Mouse (Mus musculus): ENCODE results near the gene Pakap. TPM values are rescaled to one million over a fixed set of nuclear protein-coding genes. Genes with fewer than 3 reads are reported as not detected.
A peak's percentile ranks its signal among the peaks of the same experiment; 100 is the strongest.

Pakap gene
- polyA plus RNA-seq, 1 experiment from 2014 or later: 21.1 TPM

DNA sequence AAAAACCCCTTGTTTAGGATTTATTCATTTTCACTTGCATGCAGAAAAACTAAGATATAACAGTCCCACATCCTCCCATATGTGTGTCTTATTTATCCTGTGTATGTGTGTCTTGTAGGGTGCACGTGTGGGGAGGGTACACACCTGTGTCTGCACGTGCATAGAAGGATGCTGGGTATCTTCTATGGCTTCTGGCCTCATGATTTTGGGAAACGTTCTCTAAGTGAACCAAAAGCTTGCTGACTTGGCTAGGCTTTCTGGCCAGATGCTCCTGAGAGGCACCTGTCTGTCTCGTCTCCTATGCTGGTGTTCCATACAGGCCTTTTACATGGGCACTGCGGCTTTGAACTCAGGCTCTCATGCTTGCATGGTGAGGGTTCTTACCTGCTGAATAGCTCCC, 254.7 kb downstream of the Pakap start:
- Histone ChIP-seq H3K9ac (ENCODE audit: low read length) (no peak overlapping the region), H3K27me3 (ENCODE audit: control insufficient read depth, insufficient read depth, low read length) (no peaks in the 10 kb centered on the region; the same call in 1 of the 2 replicates), H3K27ac (ENCODE audit: low read depth, low read length) (no peak overlapping the region), H3K9me3 (ENCODE audit: control insufficient read depth, low read length) (no peaks in the 10 kb centered on the region), H3K36me3 (ENCODE audit: control insufficient read depth, insufficient read depth, low read length) (no peaks in the 10 kb centered on the region), H3K4me3 (ENCODE audit: low read depth, low read length) (no peak overlapping the region), H3K4me2 (ENCODE audit: low read depth, low read length, severe bottlenecking) (no peak overlapping the region), H3K4me1 (replicated peaks; ENCODE audit: control insufficient read depth, insufficient read depth, low read length) (peaks cover 10% of the 10 kb centered on the region; the same call in 1 of the 2 replicates)
- no peak for ATAC-seq (replicated peaks; ENCODE audit: low FRiP score)
- no peak for DNase-seq (ENCODE audit: low spot score)
- WGBS: 87% methylated on average over 5 of the region's 5 CpGs

DNA sequence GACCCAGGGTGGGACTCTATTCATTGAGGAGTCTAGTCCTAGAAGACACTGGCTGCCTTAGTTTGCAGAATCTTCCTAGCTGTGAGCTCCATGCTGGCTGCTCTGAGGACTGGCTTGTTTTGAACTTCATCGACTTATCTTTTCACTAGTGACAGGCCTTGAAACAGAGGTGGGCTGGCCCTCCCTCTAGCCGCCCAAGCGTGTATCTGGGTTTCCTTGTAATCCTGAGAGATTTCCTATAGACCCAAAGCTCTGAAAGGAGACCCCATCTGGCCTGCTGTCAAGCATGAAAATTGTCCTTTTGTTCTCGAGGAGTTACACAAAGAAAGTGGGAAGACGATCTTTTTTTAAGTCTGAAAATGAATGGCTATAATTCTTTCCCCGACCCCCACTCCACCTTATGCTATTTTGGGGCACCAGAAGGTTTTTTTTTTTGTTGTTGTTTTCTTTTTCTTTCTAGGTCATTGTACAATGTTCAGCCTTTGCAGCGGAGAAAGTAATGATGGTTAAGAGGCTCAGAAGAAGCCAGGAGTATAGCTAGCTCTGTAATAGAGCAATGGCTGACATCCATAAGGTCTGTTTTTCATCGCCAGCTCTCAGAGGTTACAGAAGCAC, 256.8 kb downstream of the Pakap start:
- no peaks in the 10 kb centered on the region for H3K9me3 ChIP-seq (ENCODE audit: control insufficient read depth, low read length)
- peaks cover 10% of the 10 kb centered on the region; the same call in 1 of the 2 replicates for H3K4me1 ChIP-seq (replicated peaks; ENCODE audit: control insufficient read depth, insufficient read depth, low read length)
- H3K27me3 ChIP-seq (ENCODE audit: control insufficient read depth, insufficient read depth, low read length): no peaks in the 10 kb centered on the region; the same call in 1 of the 2 replicates
- 14% methylated on average over 8 of the region's 8 CpGs for WGBS
- H3K4me2 ChIP-seq (ENCODE audit: low read depth, low read length, severe bottlenecking): no peak overlapping the region
- DNase-seq (ENCODE audit: low spot score) (peak; percentile 76), ATAC-seq (replicated peaks; ENCODE audit: low FRiP score) (peak; percentile 81)
- no peak overlapping the region for H3K4me3 ChIP-seq (ENCODE audit: low read depth, low read length)
- no peaks in the 10 kb centered on the region for H3K36me3 ChIP-seq (ENCODE audit: control insufficient read depth, insufficient read depth, low read length)
- peak overlapping the region; percentile 67 for H3K27ac ChIP-seq (ENCODE audit: low read depth, low read length)
- no peak overlapping the region for H3K9ac ChIP-seq (ENCODE audit: low read length)

DNA sequence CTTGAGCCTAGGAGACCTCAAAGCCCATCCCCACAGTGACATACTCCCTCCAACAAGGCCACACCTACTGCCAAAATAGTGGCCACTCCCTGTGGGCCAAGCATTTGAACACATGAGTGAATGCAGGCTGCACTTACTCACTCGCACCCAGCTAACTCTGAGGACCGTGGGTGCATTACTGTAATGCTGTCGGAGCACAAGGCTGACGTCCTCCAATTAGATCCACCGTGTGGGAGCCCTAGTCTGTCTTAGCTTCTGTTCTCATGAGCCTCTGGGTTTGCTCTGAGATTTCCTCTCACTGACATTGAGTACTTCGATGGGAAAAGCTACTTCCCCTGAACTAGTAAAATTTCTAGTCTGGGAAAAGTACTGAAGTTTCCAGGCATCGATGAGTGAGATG, 258.3 kb downstream of the Pakap start:
- H3K4me3 ChIP-seq (ENCODE audit: low read depth, low read length): no peak overlapping the region
- H3K9me3 ChIP-seq (ENCODE audit: control insufficient read depth, low read length): no peaks in the 10 kb centered on the region
- no peak overlapping the region for H3K4me2 ChIP-seq (ENCODE audit: low read depth, low read length, severe bottlenecking)
- H3K36me3 ChIP-seq (ENCODE audit: control insufficient read depth, insufficient read depth, low read length): no peaks in the 10 kb centered on the region
- no peaks in the 10 kb centered on the region; the same call in 1 of the 2 replicates for H3K27me3 ChIP-seq (ENCODE audit: control insufficient read depth, insufficient read depth, low read length)
- H3K4me1 ChIP-seq (replicated peaks; ENCODE audit: control insufficient read depth, insufficient read depth, low read length): peaks cover 10% of the 10 kb centered on the region; the same call in 1 of the 2 replicates
- WGBS: 90% methylated on average over 7 of the region's 7 CpGs
- ATAC-seq (replicated peaks; ENCODE audit: low FRiP score): no peak
- no peak overlapping the region for H3K9ac ChIP-seq (ENCODE audit: low read length)
- no peak overlapping the region for H3K27ac ChIP-seq (ENCODE audit: low read depth, low read length)
- no peak for DNase-seq (ENCODE audit: low spot score)

DNA sequence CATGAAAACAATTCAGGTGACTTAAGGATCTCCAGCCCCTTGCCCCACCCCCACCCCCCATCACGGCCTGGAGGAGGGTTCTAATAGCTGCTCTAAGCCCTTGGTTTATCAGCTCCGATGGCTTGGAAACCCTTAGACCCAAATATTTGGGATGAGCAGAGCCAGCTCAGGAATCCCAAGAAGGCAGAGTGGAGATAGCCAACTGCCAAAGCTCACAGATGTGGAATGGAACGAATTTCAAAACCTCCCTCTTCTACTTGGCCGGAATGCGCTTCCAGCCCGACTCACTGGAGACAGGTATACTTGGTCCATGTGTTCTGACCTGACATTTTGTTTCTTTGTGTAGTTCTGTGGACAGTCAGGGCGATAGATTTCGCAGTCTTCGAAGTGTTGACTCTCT, 261.2 kb downstream of the Pakap start:
- no peak overlapping the region for H3K27ac ChIP-seq (ENCODE audit: low read depth, low read length)
- no peak for ATAC-seq (replicated peaks; ENCODE audit: low FRiP score)

DNA sequence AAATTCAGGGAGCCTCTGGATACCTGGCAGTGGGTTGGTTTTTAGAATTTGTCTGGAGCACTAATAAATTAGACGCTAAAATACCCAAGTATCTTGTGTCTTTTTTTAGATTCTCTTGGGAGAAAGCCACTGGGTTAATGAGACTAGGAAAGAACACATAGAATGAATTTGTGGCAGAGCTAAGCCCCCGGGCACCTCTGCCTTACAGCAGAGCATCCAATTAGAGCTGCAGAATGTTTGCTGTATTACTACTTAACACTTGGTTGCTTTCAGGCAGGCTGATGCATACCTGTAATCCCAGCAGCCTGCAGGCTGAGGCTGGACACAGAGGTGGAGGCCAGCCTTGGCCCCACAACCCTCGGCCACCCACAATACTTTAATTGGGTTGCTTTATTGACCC, 261.8 kb downstream of the Pakap start:
- no peaks in the 10 kb centered on the region for H3K9me3 ChIP-seq (ENCODE audit: control insufficient read depth, low read length)
- no peak overlapping the region for H3K27ac ChIP-seq (ENCODE audit: low read depth, low read length)
- H3K4me3 ChIP-seq (ENCODE audit: low read depth, low read length): no peak overlapping the region
- H3K4me2 ChIP-seq (ENCODE audit: low read depth, low read length, severe bottlenecking): no peak overlapping the region
- H3K36me3 ChIP-seq (ENCODE audit: control insufficient read depth, insufficient read depth, low read length): no peaks in the 10 kb centered on the region
- H3K4me1 ChIP-seq (replicated peaks; ENCODE audit: control insufficient read depth, insufficient read depth, low read length): peaks cover 2% of the 10 kb centered on the region
- ATAC-seq (replicated peaks; ENCODE audit: low FRiP score) (peak; percentile 68), DNase-seq (ENCODE audit: low spot score) (no peak)
- no peak overlapping the region for H3K9ac ChIP-seq (ENCODE audit: low read length)
- H3K27me3 ChIP-seq (ENCODE audit: control insufficient read depth, insufficient read depth, low read length): no peaks in the 10 kb centered on the region; the same call in 1 of the 2 replicates
- 56% methylated on average over 3 of the region's 3 CpGs for WGBS

More for the DNA sequence above, 261.2 kb downstream of the Pakap start:
- peaks cover 7% of the 10 kb centered on the region for H3K4me1 ChIP-seq (replicated peaks; ENCODE audit: control insufficient read depth, insufficient read depth, low read length)
- H3K9me3 ChIP-seq (ENCODE audit: control insufficient read depth, low read length): no peaks in the 10 kb centered on the region
- no peaks in the 10 kb centered on the region for H3K36me3 ChIP-seq (ENCODE audit: control insufficient read depth, insufficient read depth, low read length)
- no peak overlapping the region for H3K4me3 ChIP-seq (ENCODE audit: low read depth, low read length)
- no peak for DNase-seq (ENCODE audit: low spot score)
- WGBS: 73% methylated on average over 9 of the region's 9 CpGs
- H3K9ac ChIP-seq (ENCODE audit: low read length): no peak overlapping the region
- H3K4me2 ChIP-seq (ENCODE audit: low read depth, low read length, severe bottlenecking): no peak overlapping the region
- H3K27me3 ChIP-seq (ENCODE audit: control insufficient read depth, insufficient read depth, low read length): no peaks in the 10 kb centered on the region; the same call in 1 of the 2 replicates

DNA sequence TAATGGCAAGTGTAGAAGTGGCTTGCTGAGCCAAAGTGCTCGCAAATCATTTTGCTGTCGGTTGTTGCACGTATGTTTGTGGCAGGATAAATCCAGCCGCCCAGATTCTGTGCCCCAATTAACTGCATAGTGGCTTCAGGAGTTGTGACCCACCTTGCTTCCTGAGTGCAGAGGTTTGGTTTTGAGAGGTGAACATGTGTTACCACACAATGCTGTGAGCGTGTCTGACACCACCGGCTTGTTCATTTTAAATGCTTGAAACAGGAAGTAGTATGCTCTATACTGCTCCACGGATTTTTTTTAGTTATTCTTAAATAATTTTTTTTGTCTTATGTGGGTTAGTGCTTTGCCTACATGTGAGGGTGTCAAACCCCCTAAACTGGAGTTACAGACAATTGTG, 264.3 kb downstream of the Pakap start:
- H3K27me3 ChIP-seq (ENCODE audit: control insufficient read depth, insufficient read depth, low read length): no peaks in the 10 kb centered on the region
- no peaks in the 10 kb centered on the region for H3K36me3 ChIP-seq (ENCODE audit: control insufficient read depth, insufficient read depth, low read length)
- no peak overlapping the region for H3K27ac ChIP-seq (ENCODE audit: low read depth, low read length)
- WGBS: 62% methylated on average over 7 of the region's 7 CpGs
- H3K9me3 ChIP-seq (ENCODE audit: control insufficient read depth, low read length): no peaks in the 10 kb centered on the region
- ATAC-seq (replicated peaks; ENCODE audit: low FRiP score) (no peak), DNase-seq (ENCODE audit: low spot score) (no peak)
- H3K9ac ChIP-seq (ENCODE audit: low read length): no peak overlapping the region
- no peaks in the 10 kb centered on the region; the same call in none of the 2 replicates for H3K4me1 ChIP-seq (replicated peaks; ENCODE audit: control insufficient read depth, insufficient read depth, low read length)
- H3K4me2 ChIP-seq (ENCODE audit: low read depth, low read length, severe bottlenecking): no peak overlapping the region
- no peak overlapping the region for H3K4me3 ChIP-seq (ENCODE audit: low read depth, low read length)

DNA sequence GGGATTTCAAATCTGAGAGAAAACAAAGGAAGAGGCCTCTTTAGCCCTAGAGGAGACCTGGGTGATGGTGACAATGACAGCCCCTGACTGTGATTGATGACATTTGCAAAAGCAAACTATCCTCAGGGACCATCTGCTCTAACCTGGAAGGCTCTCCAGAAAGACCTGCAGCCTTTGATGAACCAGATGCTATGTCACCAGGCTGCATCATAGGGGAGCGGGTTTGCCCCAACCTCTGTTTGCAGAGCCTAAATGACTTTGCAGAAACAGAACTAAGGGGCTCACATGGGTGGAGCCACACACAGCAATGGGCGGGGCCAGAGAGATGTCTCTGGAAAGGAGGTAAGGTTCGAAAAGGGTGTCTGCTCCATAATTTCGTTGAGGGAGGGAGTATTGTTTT, 265.1 kb downstream of the Pakap start:
- Histone ChIP-seq H3K4me2 (ENCODE audit: low read depth, low read length, severe bottlenecking) (no peak overlapping the region), H3K9me3 (ENCODE audit: control insufficient read depth, low read length) (no peaks in the 10 kb centered on the region), H3K27me3 (ENCODE audit: control insufficient read depth, insufficient read depth, low read length) (no peaks in the 10 kb centered on the region), H3K36me3 (ENCODE audit: control insufficient read depth, insufficient read depth, low read length) (no peaks in the 10 kb centered on the region), H3K27ac (ENCODE audit: low read depth, low read length) (no peak overlapping the region), H3K4me3 (ENCODE audit: low read depth, low read length) (no peak overlapping the region), H3K9ac (ENCODE audit: low read length) (no peak overlapping the region), H3K4me1 (replicated peaks; ENCODE audit: control insufficient read depth, insufficient read depth, low read length) (no peaks in the 10 kb centered on the region; the same call in none of the 2 replicates)
- ATAC-seq (replicated peaks; ENCODE audit: low FRiP score): no peak
- WGBS: 83% methylated on average over 4 of the region's 4 CpGs
- no peak for DNase-seq (ENCODE audit: low spot score)

DNA sequence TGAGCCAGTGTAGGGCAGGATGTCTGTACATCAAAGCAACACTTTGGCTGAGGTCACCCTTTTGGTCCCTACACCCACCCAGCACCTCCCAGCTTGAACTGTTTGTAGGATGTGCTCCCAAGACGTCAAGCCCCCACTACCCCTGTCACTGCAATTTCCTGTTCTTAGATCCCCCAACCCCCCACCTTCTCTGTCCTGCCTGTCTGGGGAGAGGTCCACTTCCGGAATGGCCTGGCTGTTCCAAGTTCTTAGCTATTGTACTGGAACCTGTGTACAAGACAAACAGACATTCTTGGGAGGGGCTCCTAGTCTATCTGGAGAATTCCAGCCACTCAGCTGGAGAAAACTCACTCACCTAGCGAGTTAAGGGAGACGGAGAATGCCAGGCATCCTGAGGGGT, 266.2 kb downstream of the Pakap start:
- H3K27ac ChIP-seq (ENCODE audit: low read depth, low read length): no peak overlapping the region
- no peaks in the 10 kb centered on the region for H3K9me3 ChIP-seq (ENCODE audit: control insufficient read depth, low read length)
- no peaks in the 10 kb centered on the region; the same call in none of the 2 replicates for H3K4me1 ChIP-seq (replicated peaks; ENCODE audit: control insufficient read depth, insufficient read depth, low read length)
- DNase-seq (ENCODE audit: low spot score) (no peak), ATAC-seq (replicated peaks; ENCODE audit: low FRiP score) (no peak)
- H3K27me3 ChIP-seq (ENCODE audit: control insufficient read depth, insufficient read depth, low read length): no peaks in the 10 kb centered on the region
- no peak overlapping the region for H3K4me3 ChIP-seq (ENCODE audit: low read depth, low read length)
- H3K9ac ChIP-seq (ENCODE audit: low read length): no peak overlapping the region
- no peaks in the 10 kb centered on the region for H3K36me3 ChIP-seq (ENCODE audit: control insufficient read depth, insufficient read depth, low read length)
- whole genome bisulfite sequencing: 76% methylated on average over 4 of the region's 4 CpGs
- no peak overlapping the region for H3K4me2 ChIP-seq (ENCODE audit: low read depth, low read length, severe bottlenecking)

DNA sequence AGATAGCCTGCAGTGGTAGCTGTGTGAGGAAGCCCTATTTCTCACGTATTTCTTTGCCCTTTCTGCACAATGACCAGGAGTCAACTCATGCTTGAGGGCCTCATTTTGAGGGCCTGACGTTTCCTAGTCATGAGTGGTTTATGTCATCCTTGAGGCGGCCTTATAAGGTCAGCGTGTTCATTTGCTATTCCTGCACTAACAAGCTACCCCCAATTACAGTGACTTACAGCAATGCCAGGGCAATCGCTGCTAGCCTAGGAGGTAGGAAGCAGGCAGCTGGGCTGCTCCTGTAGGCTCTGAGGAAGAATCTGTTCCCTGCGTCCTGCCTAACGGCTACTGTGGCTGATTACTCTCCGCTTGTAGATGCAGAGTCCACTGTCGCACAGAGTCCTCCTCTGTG, 269.1 kb downstream of the Pakap start:
- no peak overlapping the region for H3K27ac ChIP-seq (ENCODE audit: low read depth, low read length)
- ATAC-seq (replicated peaks; ENCODE audit: low FRiP score): no peak

More for the DNA sequence above, 269.1 kb downstream of the Pakap start:
- no peak for DNase-seq (ENCODE audit: low spot score)
- H3K27me3 ChIP-seq (ENCODE audit: control insufficient read depth, insufficient read depth, low read length): no peaks in the 10 kb centered on the region
- H3K36me3 ChIP-seq (ENCODE audit: control insufficient read depth, insufficient read depth, low read length): no peaks in the 10 kb centered on the region
- H3K4me3 ChIP-seq (ENCODE audit: low read depth, low read length): no peak overlapping the region
- H3K9ac ChIP-seq (ENCODE audit: low read length): no peak overlapping the region
- WGBS: 79% methylated on average over 9 of the region's 9 CpGs
- H3K9me3 ChIP-seq (ENCODE audit: control insufficient read depth, low read length): no peaks in the 10 kb centered on the region
- no peaks in the 10 kb centered on the region; the same call in 1 of the 2 replicates for H3K4me1 ChIP-seq (replicated peaks; ENCODE audit: control insufficient read depth, insufficient read depth, low read length)
- no peak overlapping the region for H3K4me2 ChIP-seq (ENCODE audit: low read depth, low read length, severe bottlenecking)
